Mouse (Mus musculus) skeletal muscle tissue, adult 2 months (tissue): ENCODE measurements at regions not wholly inside any gene's neighbourhood (a gene's known extent, or its start where the extent isn't known, plus 50 kb on each side); places are given as distances from the start of the nearest gene placed in this dataset.
"Not testable (repeated sequence)": the region's sequence is repeated elsewhere in the genome, so short reads cannot be mapped to it uniquely, and the experiment has no call there.

Source experiments
- DNase-seq: peaks from one replicate; pipeline ENCODE4 v3.0.0-alpha.2; 2012; ENCODE audit warnings: low read depth, low spot score

GRCm38 (mm10) chrY:4150031-4150430 is 378.6 kb downstream of the Gm3376 start:
- peak; percentile 85 for DNase-seq

DNA sequence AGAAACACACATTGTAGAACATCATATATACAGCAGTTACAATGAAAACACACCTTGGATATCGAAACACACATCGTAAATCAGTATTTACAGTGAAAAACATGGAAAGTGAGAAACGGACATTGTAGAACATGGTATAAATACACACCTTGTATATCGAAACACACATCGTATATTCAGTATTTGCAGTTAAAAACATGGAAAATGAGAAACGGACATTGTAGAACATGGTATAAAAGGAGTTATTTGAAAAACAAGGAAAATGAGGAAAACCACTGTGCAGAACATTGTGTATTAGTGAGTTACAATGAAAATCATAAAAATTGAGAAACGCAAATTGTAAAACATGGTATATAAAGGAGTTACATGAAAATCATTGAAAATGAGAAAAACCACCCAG is 379.2 kb downstream of the Gm3376 start:
- not testable (repeated sequence) for DNase-seq

- DNase-seq = peak; percentile 15
These were observed 381.5 kb downstream of the Gm3376 start for GRCm38 (mm10) chrY:4152998-4153397.

GRCm38 (mm10) chrY:4160371-4160770 is 388.9 kb downstream of the Gm3376 start:
- no peak for DNase-seq
